In genomic region chr19:12488205-12488966, GRCm38 (mm10) we compare ENCODE assay signal across 7 mouse cellular contexts. TPM values are rescaled to one million over a fixed set of nuclear protein-coding genes. Genes with fewer than 3 reads are reported as not detected.
DNase-seq lines count a peak whose midpoint lies in the region; ATAC-seq and TF ChIP-seq lines count a peak whose summit lies in the region.

No protein-coding gene starts in this region.

- H3K4me2 ChIP-seq in hindbrain, postnatal 0 days (ENCODE audit: low read depth, low read length), result no peak overlapping the region
- H3K4me2 ChIP-seq in liver, postnatal 0 days (ENCODE audit: low read depth, low read length), result peak overlapping the region; percentile 40

- peak; percentile 56 for DNase-seq in urinary bladder, adult 2 months (ENCODE audit: low spot score)
- DNase-seq in urinary bladder, postnatal 10 days (ENCODE audit: low spot score), result no peak
- DNase-seq in embryo, embryonic 10 days (ENCODE audit: low spot score), result peak; percentile 64
- peak; percentile 35 for DNase-seq in hindbrain, postnatal 0 days (ENCODE audit: low spot score)
- DNase-seq in liver, postnatal 0 days, result peak; percentile 66
- peak; percentile 62 for DNase-seq in retina, embryonic 14.5 days (ENCODE audit: low spot score)
- no peak for DNase-seq in frontal cortex, postnatal 25 days (ENCODE audit: low spot score in 2 of 2)

- peak overlapping the region; percentile 67 for H3K27ac ChIP-seq in hindbrain, postnatal 0 days
- peak overlapping the region; percentile 95 for H3K27ac ChIP-seq in liver, postnatal 0 days (ENCODE audit: low read depth)

- ATAC-seq in hindbrain, postnatal 0 days, result peak; percentile 36; the same call in 1 of the 2 replicates
- ATAC-seq in liver, postnatal 0 days, result peak; percentile 60

- no peak overlapping the region for H3K9ac ChIP-seq in hindbrain, postnatal 0 days (replicated peaks; ENCODE audit: low read length)
- H3K9ac ChIP-seq in liver, postnatal 0 days (replicated peaks), result peak overlapping the region; percentile 36

- TF ChIP-seq EP300 in liver, postnatal 0 days (IDR thresholded peaks at IDR 0.05; ENCODE audit: low read depth), result no peak

- no peaks in the 10 kb centered on the region for H3K9me3 ChIP-seq in hindbrain, postnatal 0 days (ENCODE audit: low read length)
- H3K9me3 ChIP-seq in liver, postnatal 0 days (ENCODE audit: low read length), result no peaks in the 10 kb centered on the region

- peaks cover 11% of the 10 kb centered on the region for H3K4me1 ChIP-seq in hindbrain, postnatal 0 days (ENCODE audit: insufficient read depth, low read length)
- H3K4me1 ChIP-seq in liver, postnatal 0 days (ENCODE audit: insufficient read depth), result peaks cover 37% of the 10 kb centered on the region

- peaks cover 36% of the 10 kb centered on the region for H3K36me3 ChIP-seq in hindbrain, postnatal 0 days (ENCODE audit: insufficient read depth, low read length)
- peaks cover 6% of the 10 kb centered on the region for H3K36me3 ChIP-seq in liver, postnatal 0 days (replicated peaks; ENCODE audit: insufficient read depth, low read length)

- no peak overlapping the region for H3K4me3 ChIP-seq in hindbrain, postnatal 0 days (ENCODE audit: low read length)
- H3K4me3 ChIP-seq in liver, postnatal 0 days (ENCODE audit: low read depth, low read length), result no peak overlapping the region

- WGBS in hindbrain, postnatal 0 days, result 12% methylated on average over 9 of the region's 9 CpGs
- WGBS in liver, postnatal 0 days (ENCODE audit: insufficient replicate concordance), result 33% methylated on average over 9 of the region's 9 CpGs

- no peaks in the 10 kb centered on the region for H3K27me3 ChIP-seq in hindbrain, postnatal 0 days (ENCODE audit: insufficient read depth, low read length)
- H3K27me3 ChIP-seq in liver, postnatal 0 days (ENCODE audit: insufficient read depth, low read length), result no peaks in the 10 kb centered on the region

- TF ChIP-seq CTCF in hindbrain, postnatal 0 days (IDR thresholded peaks at IDR 0.05; ENCODE audit: low read depth), result peak; percentile 80
- TF ChIP-seq CTCF in liver, postnatal 0 days (IDR thresholded peaks at IDR 0.05; ENCODE audit: low read depth), result peak; percentile 87

RNA-seq across cellular contexts. Expression of gene Dtx4, which starts 12.9 kb away (rescaled TPM):
- polyA plus RNA-seq in urinary bladder, adult 2 months (2012; rRNA removed), result 12.6 and 16.8 TPM in 2 replicates
- 54.7 and 55.6 TPM in 2 replicates for total RNA-seq in hindbrain, postnatal 0 days (2014; rRNA removed)
- 23.3 and 24.6 TPM in 2 replicates for polyA plus RNA-seq in hindbrain, postnatal 0 days (2015; fragmentation: Nextera tagmentation; extraction: Ambion mirVana)
- polyA plus RNA-seq in liver, postnatal 0 days (2015; fragmentation: Nextera tagmentation; extraction: Ambion mirVana), result 1.8 and 2.1 TPM in 2 replicates

RNA-seq across cellular contexts. Expression of gene Mpeg1, which starts 27.8 kb away (rescaled TPM):
- polyA plus RNA-seq in urinary bladder, adult 2 months (2012; rRNA removed), result 11.6 and 15.2 TPM in 2 replicates
- 2.5 and 3.1 TPM in 2 replicates for total RNA-seq in hindbrain, postnatal 0 days (2014; rRNA removed)
- 1.0 and 1.2 TPM in 2 replicates for polyA plus RNA-seq in hindbrain, postnatal 0 days (2015; fragmentation: Nextera tagmentation; extraction: Ambion mirVana)
- polyA plus RNA-seq in liver, postnatal 0 days (2015; fragmentation: Nextera tagmentation; extraction: Ambion mirVana), result 3.5 and 3.8 TPM in 2 replicates

RNA-seq across cellular contexts. Expression of gene Fam111a, which starts 57.2 kb away (rescaled TPM):
- 5.8 and 6.2 TPM in 2 replicates for polyA plus RNA-seq in urinary bladder, adult 2 months (2012; rRNA removed)
- 1.9 and 4.8 TPM in 2 replicates for total RNA-seq in hindbrain, postnatal 0 days (2014; rRNA removed)
- polyA plus RNA-seq in hindbrain, postnatal 0 days (2015; fragmentation: Nextera tagmentation; extraction: Ambion mirVana), result 3.2 and 3.3 TPM in 2 replicates
- polyA plus RNA-seq in liver, postnatal 0 days (2015; fragmentation: Nextera tagmentation; extraction: Ambion mirVana), result 14.4 and 15.4 TPM in 2 replicates

Comparison
In these comparisons a context has a peak if more than half of its experiments do, and no peak if none do; other contexts are left out.
1. DNase-seq: peak in urinary bladder, adult 2 months (single experiment), embryo, embryonic 10 days (single experiment), hindbrain, postnatal 0 days (single experiment), liver, postnatal 0 days (single experiment) and retina, embryonic 14.5 days (single experiment); none in urinary bladder, postnatal 10 days (single experiment) and frontal cortex, postnatal 25 days (0 of 2).